Mouse (Mus musculus) limb, embryonic 15.5 days (tissue): ENCODE results near the gene 4933428G20Rik. TPM values are rescaled to one million over a fixed set of nuclear protein-coding genes. Genes with fewer than 3 reads are reported as not detected.

Source experiments
- ATAC-seq: fragments of 200-750 bp; cut with Nextera tagmentation; 2 replicates; pipeline ENCODE4 v1.8.0; 2017; ENCODE audit warnings: low read depth, moderate TSS enrichment; ENCODE audit not compliant: insufficient number of reproducible peaks, low FRiP score, low TSS enrichment
- H3K27ac ChIP-seq: fragments of 300-500 bp; sonication (generic); 2 replicates; pipeline ENCODE4 v1.5.1; 2015; ENCODE audit warnings: moderate library complexity, mild to moderate bottlenecking, inconsistent platforms
- H3K27me3 ChIP-seq: fragments of 300-500 bp; sonication (generic); 2 replicates; pipeline ENCODE4 v1.6.1; 2015; ENCODE audit warnings: inconsistent platforms
- H3K36me3 ChIP-seq: fragments of 300-500 bp; sonication (generic); 2 replicates; pipeline ENCODE4 v1.6.1; 2015; ENCODE audit warnings: inconsistent platforms
- H3K4me1 ChIP-seq: fragments of 300-500 bp; sonication (generic); 2 replicates; pipeline ENCODE4 v1.6.1; 2015; ENCODE audit warnings: inconsistent platforms
- H3K4me2 ChIP-seq: fragments of 300-500 bp; sonication (generic); 2 replicates; pipeline ENCODE4 v1.6.1; 2015; ENCODE audit warnings: mild to moderate bottlenecking, inconsistent platforms
- H3K4me3 ChIP-seq: fragments of 300-500 bp; sonication (generic); 2 replicates; pipeline ENCODE4 v1.5.1; 2015; ENCODE audit warnings: mild to moderate bottlenecking, inconsistent platforms
- H3K9ac ChIP-seq: fragments of 300-500 bp; sonication (generic); 2 replicates; pipeline ENCODE4 v1.6.1; 2015; ENCODE audit warnings: inconsistent platforms
- H3K9me3 ChIP-seq: fragments of 300-500 bp; sonication (generic); 2 replicates; pipeline ENCODE4 v1.6.1; 2016; ENCODE audit warnings: inconsistent platforms
- WGBS: fragments of 180-500 bp; shearing (Covaris S2); methylation state at CpG from one replicate; pipeline ENCODE4 v1.1.7; 2015; 5-methylcytosine and 5-hydroxymethylcytosine counted together
- polyA plus RNA-seq: library from polyadenylated mRNA; unstranded; fragments of >200 nt; fragmentation: Nextera tagmentation; extraction: Ambion mirVana; gene quantifications from 2 replicates; pipeline ENCODE4 v1.2.1, GENCODE M21; 2015

The 4933428G20Rik gene
- polyA plus RNA-seq, 1 experiment from 2014 or later: 1.1 TPM

DNA sequence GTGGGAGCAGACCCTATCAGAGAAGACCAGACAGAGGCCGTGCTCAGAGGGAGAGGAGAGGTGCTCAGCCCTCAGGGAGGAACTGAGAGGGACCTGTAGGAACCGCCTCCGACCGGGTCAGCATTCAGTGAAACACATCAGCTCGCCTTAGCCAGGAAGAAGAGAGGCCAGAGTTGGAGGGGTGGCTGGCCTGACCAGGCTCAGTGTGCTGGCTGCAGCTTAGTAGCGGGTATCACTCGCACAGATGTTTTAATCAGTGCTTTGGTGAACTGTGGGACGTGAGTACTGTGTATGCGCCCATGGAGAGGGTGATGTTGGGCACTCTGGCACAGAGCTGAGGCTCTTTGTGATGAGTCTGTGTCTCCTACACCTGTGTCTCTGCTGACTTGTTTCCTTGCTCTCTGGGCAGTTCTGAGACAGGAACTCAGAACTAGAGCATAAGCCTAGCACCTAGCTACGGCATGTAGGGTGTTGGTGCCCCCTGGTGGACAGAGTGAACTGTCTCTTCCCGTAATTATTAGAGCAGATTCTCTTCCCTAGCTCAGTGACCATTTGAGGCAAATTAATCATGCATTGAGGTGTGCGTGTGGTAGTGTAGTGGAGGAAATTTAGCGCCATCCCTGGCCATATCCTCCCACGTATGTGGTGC is 31.4 kb downstream of the 4933428G20Rik start:
- Histone ChIP-seq H3K4me1 (peaks cover 13% of the 10 kb centered on the region; the same call in 1 of the 2 replicates), H3K4me3 (no peak overlapping the region), H3K27ac (no peak overlapping the region), H3K9ac (no peak overlapping the region), H3K4me2 (no peak overlapping the region), H3K9me3 (no peaks in the 10 kb centered on the region), H3K36me3 (peaks cover 97% of the 10 kb centered on the region), H3K27me3 (no peaks in the 10 kb centered on the region)
- 45% methylated on average over 14 of the region's 14 CpGs for WGBS
- peak; percentile 17; the same call in 1 of the 2 replicates for ATAC-seq

- 67% methylated on average over 10 of the region's 10 CpGs for WGBS
- H3K9ac ChIP-seq: no peak overlapping the region
- no peak for ATAC-seq
These were observed 33.5 kb downstream of the 4933428G20Rik start for GRCm38 (mm10) chr11:97466444-97467160.

DNA sequence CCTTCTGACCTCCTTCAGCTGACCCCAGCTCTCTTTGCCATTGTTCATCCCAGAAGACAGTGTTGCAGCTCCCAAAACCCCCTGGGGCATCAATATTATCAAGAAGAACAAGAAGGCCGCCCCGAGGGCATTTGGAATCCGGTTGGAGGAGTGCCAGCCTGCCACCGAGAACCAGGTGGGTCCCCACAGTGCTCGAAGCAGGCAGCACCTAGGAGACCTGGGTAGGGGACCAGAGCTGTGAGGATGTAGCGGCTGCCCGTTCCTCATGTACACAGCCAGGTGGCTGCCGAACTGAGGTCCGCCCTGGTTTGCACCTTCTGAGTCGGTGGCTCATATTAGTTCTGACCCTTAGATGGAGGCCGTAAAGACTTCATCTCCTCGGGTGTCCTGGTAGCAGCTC is 34.2 kb downstream of the 4933428G20Rik start:
- peak overlapping the region; percentile 22; the same call in 1 of the 2 replicates for H3K27ac ChIP-seq

More at GRCm38 (mm10) chr11:97466444-97467160, 33.5 kb downstream of the 4933428G20Rik start:
- Histone ChIP-seq H3K36me3 (peaks cover 97% of the 10 kb centered on the region), H3K9me3 (no peaks in the 10 kb centered on the region), H3K4me3 (no peak overlapping the region), H3K4me2 (no peak overlapping the region), H3K27ac (no peak overlapping the region), H3K27me3 (no peaks in the 10 kb centered on the region), H3K4me1 (peaks cover 13% of the 10 kb centered on the region; the same call in 1 of the 2 replicates)

GRCm38 (mm10) chr11:97463991-97464390 is 36.1 kb downstream of the 4933428G20Rik start:
- H3K4me3 ChIP-seq: no peak overlapping the region
- peaks cover 13% of the 10 kb centered on the region; the same call in 1 of the 2 replicates for H3K4me1 ChIP-seq
- peaks cover 96% of the 10 kb centered on the region for H3K36me3 ChIP-seq
- no peaks in the 10 kb centered on the region for H3K27me3 ChIP-seq
- no peak overlapping the region for H3K9ac ChIP-seq
- H3K4me2 ChIP-seq: no peak overlapping the region
- ATAC-seq: no peak
- no peak overlapping the region for H3K27ac ChIP-seq
- H3K9me3 ChIP-seq: no peaks in the 10 kb centered on the region
- 82% methylated on average over 4 of the region's 4 CpGs for WGBS

More for the DNA sequence above, 34.2 kb downstream of the 4933428G20Rik start:
- Histone ChIP-seq H3K27me3 (no peaks in the 10 kb centered on the region), H3K4me1 (peaks cover 13% of the 10 kb centered on the region; the same call in 1 of the 2 replicates), H3K4me3 (no peak overlapping the region), H3K4me2 (no peak overlapping the region), H3K9me3 (no peaks in the 10 kb centered on the region), H3K36me3 (peaks cover 97% of the 10 kb centered on the region), H3K9ac (no peak overlapping the region)
- WGBS: 77% methylated on average over 12 of the region's 12 CpGs
- no peak for ATAC-seq

- H3K27me3 ChIP-seq: no peaks in the 10 kb centered on the region
- peaks cover 10% of the 10 kb centered on the region; the same call in 1 of the 2 replicates for H3K4me1 ChIP-seq
- no peak for ATAC-seq
- H3K9ac ChIP-seq: no peak overlapping the region
- H3K4me2 ChIP-seq: no peak overlapping the region
- H3K36me3 ChIP-seq: peaks cover 97% of the 10 kb centered on the region
- WGBS: 48% methylated on average over 33 of the region's 33 CpGs
- H3K9me3 ChIP-seq: no peaks in the 10 kb centered on the region
- H3K4me3 ChIP-seq: no peak overlapping the region
- no peak overlapping the region for H3K27ac ChIP-seq
These were observed 37.0 kb downstream of the 4933428G20Rik start for GRCm38 (mm10) chr11:97463166-97463565.

- Histone ChIP-seq H3K27me3 (no peaks in the 10 kb centered on the region), H3K4me1 (peaks cover 10% of the 10 kb centered on the region; the same call in 1 of the 2 replicates), H3K4me3 (no peak overlapping the region), H3K9me3 (no peaks in the 10 kb centered on the region), H3K9ac (no peak overlapping the region), H3K4me2 (no peak overlapping the region), H3K36me3 (peaks cover 98% of the 10 kb centered on the region), H3K27ac (no peak overlapping the region)
- 83% methylated on average over 6 of the region's 6 CpGs for WGBS
- no peak for ATAC-seq
These were observed 37.6 kb downstream of the 4933428G20Rik start for GRCm38 (mm10) chr11:97462538-97462937.

DNA sequence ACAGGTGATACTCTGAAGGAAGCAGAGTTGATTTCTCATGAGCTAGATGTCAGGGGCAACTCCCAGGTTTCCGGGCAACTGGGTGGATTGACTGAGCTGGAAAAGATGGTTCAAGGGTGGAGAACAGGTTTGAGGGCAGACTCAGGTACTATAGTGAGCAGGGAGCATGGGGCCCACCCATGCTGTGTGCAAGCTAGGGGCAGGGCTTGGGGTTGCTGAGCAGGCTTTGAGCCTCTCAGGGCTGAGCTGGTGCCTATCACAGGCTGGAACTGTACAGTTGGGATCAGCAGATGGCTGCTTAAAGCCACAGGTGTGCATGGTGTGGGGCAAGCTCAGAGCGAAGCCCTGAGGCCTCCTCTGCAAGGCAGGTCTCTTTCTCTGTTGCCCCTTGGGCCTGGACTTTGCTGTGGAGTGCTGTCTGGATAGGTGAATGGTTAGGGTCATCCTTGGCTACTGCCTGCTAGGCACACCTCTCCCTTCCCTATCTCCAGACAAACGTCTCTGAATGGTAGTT is 38.8 kb downstream of the 4933428G20Rik start:
- Histone ChIP-seq H3K27ac (peak overlapping the region; percentile 17; the same call in 1 of the 2 replicates), H3K36me3 (peaks cover 99% of the 10 kb centered on the region), H3K9ac (no peak overlapping the region), H3K4me3 (no peak overlapping the region), H3K4me2 (no peak overlapping the region), H3K9me3 (no peaks in the 10 kb centered on the region), H3K4me1 (peaks cover 9% of the 10 kb centered on the region; the same call in 1 of the 2 replicates), H3K27me3 (no peaks in the 10 kb centered on the region)
- ATAC-seq: no peak
- 83% methylated on average over 3 of the region's 3 CpGs for WGBS

DNA sequence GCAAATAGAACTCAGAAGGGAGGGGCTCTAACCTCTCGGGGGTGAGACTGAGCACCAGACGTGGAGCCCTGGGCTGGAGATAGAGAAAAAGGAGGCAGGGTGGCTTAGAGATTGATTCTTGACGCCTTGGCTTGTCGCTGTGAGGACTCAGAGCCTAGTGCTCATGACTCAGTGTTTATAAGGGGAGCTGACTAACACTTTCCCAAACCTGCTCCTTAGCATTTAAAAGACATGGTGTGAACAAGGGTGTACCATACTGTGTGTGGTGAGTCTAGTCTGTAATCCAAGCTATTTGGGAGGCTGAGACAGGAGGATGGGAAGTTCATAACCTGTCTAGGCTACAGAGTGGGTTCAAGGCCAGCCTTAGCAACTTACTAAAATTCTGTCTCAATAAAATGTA is 43.0 kb downstream of the 4933428G20Rik start:
- Histone ChIP-seq H3K27me3 (no peaks in the 10 kb centered on the region), H3K4me1 (peaks cover 10% of the 10 kb centered on the region), H3K9ac (no peak overlapping the region), H3K4me3 (no peak overlapping the region), H3K4me2 (no peak overlapping the region), H3K27ac (no peak overlapping the region), H3K9me3 (no peaks in the 10 kb centered on the region), H3K36me3 (peaks cover 88% of the 10 kb centered on the region)
- ATAC-seq: no peak
- WGBS: 82% methylated on average over 4 of the region's 4 CpGs

DNA sequence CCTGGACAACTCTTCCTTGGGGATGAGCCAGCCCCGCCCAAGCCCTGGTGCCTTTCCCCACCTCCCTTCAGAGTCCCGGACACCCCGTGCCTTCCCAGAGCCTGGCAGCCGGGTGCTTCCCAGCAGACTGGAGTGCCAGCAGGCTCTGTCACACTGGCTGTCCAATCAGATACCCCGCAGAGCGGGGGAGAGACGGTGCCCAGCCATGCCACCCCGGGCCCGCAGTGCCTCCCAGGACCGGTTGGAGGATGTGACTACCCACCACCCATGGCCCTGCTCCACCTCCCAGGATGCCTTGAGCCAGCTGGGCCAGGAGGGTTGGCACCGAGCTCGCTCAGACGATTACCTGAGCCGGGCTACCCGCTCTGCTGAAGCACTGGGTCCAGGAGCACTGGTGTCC is 48.5 kb downstream of the 4933428G20Rik start:
- ATAC-seq: no peak
- Histone ChIP-seq H3K27me3 (no peaks in the 10 kb centered on the region), H3K4me1 (peaks cover 49% of the 10 kb centered on the region), H3K4me3 (no peak overlapping the region), H3K9me3 (no peaks in the 10 kb centered on the region), H3K36me3 (peaks cover 72% of the 10 kb centered on the region), H3K4me2 (no peak overlapping the region; the same call in 1 of the 2 replicates), H3K9ac (no peak overlapping the region), H3K27ac (no peak overlapping the region)
- 91% methylated on average over 15 of the region's 15 CpGs for WGBS

DNA sequence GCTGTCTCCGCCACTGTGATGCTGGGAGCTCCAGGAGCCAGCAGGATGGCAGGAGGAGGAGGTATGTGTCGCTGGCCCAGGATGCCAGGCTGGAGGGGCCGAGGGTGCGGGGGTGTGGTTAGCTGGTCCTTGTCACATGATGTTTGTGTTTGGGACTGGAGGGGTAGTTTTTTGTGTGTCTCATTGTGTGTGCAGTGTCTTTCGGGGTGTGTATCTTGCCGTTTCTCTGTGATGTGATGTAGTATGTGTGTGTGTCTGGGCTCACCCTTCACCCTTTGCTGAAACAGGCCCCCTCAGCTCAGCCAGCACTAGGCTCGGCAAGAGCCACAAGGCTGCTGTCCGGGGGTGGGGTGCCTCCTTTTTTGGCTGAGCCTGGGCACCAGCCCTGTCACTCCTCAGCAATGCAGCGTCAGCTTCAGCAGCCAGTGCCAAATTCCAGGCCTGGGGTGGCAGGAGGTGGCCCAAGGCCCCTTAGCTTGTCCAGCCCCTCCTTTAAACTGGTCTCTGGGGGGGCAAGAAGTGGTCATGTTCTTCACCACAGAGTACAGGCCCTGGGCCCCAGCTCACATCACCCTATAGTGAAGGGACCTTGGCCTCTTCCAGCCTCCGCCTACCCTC is 49.7 kb downstream of the 4933428G20Rik start:
- WGBS: 20% methylated on average over 10 of the region's 10 CpGs
- Histone ChIP-seq H3K27me3 (no peaks in the 10 kb centered on the region), H3K4me1 (peaks cover 49% of the 10 kb centered on the region), H3K9me3 (no peaks in the 10 kb centered on the region), H3K36me3 (peaks cover 72% of the 10 kb centered on the region), H3K4me2 (peak overlapping the region; percentile 73), H3K9ac (peak overlapping the region; percentile 40; the same call in 1 of the 2 replicates), H3K27ac (peak overlapping the region; percentile 89), H3K4me3 (peak overlapping the region; percentile 54)
- peak; percentile 17; the same call in 1 of the 2 replicates for ATAC-seq

- Histone ChIP-seq H3K27me3 (no peaks in the 10 kb centered on the region), H3K4me1 (peaks cover 49% of the 10 kb centered on the region), H3K4me3 (peak overlapping the region; percentile 54), H3K4me2 (peak overlapping the region; percentile 73), H3K36me3 (peaks cover 79% of the 10 kb centered on the region), H3K27ac (peak overlapping the region; percentile 89), H3K9me3 (no peaks in the 10 kb centered on the region), H3K9ac (peak overlapping the region; percentile 40; the same call in 1 of the 2 replicates)
- ATAC-seq: peak; percentile 83
- WGBS: 12% methylated on average over 15 of the region's 15 CpGs
These were observed 50.4 kb downstream of the 4933428G20Rik start for GRCm38 (mm10) chr11:97449601-97450293.
